Mouse (Mus musculus): Measurements from ENCODE around the gene Nfia.

Gene Nfia

DNA sequence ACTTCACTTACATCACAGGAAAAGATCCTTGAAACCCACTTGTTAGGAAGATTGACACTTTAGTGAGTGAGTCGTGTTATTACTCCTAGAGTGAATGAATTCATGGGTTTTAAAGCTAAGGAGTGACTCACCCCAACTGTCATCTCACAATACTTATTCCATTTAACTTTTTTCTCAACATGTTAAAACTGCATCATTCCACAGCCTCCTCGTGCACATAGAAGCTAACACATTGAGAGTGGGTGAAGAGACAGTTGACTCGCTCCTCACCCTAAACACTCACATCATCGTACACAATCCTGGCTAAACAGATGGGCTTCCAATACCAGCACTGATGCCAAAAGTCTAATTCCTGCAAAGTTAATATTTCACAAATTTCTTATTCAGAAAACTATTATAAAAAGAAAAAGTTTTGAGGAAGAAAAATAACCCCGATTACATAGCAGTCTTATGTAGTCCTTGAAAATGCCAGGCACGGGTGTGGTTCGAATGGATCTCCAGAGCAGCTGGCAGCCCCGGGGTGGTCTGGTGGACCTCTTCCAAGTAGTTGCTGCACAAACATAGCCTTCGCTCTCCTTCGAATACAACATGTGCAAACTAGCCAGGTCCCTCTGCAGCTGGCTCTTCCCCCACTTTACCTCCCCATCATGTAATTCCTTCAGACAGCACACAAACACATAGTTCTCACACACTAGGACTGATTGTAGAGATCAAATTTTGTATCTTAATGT, 178.0 kb downstream of the Nfia start:
- no peak for DNase-seq (ENCODE audit: low spot score)

DNA sequence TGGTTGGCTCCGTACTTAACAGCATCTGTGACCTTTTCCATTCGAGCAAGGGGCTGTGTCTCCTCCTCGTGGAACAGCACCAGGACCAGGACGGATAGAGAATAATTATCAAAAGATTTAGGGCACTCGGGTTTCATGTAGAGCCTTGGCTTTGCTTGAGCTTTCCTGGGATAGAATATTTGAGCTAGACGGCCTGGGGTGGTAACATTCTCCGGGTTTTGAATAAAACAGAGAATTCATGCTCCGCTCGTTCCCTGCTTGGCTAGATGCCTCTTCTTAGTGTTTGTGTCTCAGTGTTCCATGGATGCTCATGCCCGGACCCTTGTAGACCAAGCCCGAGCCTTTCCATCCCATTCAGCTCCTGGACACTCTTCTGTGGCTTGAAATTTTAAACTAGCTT, 181.4 kb downstream of the Nfia start:
- DNase-seq (ENCODE audit: low spot score): no peak

DNA sequence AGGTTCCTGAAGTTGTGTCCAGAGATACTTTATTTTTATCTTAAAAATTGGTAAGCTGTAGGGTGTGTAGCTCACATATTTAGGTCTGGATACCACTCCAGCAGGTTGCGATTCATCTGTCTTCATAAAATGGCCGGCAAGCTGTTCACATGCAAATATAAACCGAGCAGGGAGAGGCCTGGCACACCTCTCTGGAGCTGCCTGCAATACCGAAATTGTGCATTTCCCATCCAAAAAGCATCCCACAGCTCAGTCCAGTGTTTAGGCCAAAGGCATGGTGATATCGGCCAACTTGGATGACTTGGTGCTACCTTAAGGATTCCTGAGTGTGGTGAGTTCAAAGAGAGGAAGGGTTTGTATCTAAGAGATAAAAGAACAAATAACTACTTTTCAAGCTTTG, 185.6 kb downstream of the Nfia start:
- DNase-seq (ENCODE audit: low spot score): no peak

DNA sequence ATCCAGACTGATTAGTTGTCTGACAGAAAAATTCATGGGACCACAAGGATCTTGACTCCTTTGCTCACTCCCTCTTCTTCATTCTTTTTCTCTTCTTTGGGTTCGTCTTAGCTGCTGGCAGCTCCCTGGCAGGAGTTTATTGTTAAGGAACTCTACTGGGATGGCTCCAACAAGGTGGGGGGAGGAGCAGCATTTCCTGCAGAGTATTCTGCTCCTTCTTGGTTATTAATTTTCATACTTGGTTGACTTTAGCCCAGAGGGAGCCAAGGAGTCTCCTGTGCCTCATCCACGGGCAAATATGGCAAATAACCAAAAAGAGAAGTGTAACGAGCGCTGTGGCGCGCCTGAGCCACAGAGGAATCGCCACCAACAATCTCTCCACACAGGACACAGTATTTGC, 190.3 kb downstream of the Nfia start:
- DNase-seq (ENCODE audit: low spot score): no peak

DNA sequence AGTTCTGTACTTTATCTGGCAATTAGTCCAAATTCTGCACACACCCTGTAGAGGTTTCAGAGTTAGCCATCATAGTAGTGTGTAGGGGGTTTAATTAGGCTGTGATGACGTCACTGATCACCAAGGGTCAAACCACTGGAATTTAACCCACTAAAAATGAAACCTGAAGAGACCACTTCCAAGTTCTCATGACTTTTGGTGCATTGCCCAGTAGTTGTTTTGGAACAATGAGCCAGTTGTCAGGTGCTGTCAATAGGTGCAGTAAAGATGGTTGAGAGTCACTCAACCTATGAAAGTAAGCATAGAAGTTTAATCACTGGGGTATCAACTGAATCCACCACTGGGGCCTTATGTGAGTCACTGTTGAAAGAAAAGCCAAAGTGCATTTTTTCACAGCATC, 191.4 kb downstream of the Nfia start:
- no peak for DNase-seq (ENCODE audit: low spot score)

DNA sequence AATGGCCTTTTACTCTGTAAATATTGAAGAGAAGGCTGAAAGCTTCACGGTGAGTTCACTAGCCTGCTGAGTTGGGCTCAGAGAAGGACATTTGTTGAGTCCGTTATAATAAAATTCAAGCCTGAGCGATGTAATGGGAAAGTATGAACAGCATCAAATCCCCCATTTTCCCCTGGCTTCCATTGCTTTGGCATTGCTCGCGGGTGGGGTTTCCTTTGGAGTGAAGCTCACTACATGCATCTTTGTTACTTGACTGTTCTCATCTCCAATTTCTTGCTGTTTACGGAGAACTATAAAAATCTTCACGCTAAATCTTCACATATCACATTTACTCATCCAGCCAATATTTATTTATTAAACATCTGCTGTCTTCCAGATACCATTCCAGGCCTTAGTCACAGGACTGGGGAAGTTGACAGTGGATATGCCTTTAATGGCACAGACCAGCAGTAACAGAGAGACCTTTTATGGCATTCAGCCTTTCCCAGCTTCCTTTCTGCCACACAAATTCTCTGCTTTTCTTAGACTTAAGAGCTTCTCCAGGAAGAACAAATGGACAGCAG, 196.3 kb downstream of the Nfia start:
- DNase-seq (ENCODE audit: low spot score): no peak

DNA sequence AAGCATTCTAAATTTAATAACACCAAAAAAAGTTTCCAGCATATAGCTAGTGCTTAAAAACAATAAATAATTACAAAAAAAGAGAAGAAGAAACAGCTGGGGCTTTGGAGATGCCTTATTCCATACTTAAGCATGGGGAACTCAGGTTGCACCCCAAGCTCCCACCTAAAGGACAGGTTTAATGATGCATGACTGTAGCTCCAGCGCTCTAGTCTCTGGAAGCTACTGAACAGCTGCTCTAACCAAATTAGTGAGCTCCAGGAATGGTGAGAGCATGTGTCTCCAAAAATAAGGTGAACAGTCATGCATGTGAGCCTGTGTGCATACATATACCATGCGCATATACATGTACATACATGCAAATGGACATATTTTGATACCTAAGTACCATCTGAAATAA, 200.5 kb downstream of the Nfia start:
- no peak for DNase-seq (ENCODE audit: low spot score)

DNA sequence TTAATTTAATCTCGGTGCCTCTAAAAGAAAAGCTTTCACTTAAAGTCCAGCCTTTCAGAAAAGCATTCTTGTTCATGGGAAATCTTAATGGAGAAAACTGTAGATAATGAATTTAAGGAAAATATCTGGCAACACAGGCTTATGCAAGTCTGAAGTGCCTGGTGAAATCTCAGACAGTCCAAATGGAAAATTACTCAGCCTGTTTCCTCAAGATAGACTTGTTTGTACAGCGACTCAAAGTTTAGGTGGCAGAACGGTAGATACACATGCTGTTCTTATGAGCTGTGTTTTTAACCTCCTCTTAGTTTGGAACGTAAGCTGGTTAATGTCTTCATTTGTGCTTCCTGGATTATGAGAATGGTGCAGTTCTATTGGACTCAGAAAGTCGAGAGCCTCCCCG, 201.5 kb downstream of the Nfia start:
- no peak for DNase-seq (ENCODE audit: low spot score)

DNA sequence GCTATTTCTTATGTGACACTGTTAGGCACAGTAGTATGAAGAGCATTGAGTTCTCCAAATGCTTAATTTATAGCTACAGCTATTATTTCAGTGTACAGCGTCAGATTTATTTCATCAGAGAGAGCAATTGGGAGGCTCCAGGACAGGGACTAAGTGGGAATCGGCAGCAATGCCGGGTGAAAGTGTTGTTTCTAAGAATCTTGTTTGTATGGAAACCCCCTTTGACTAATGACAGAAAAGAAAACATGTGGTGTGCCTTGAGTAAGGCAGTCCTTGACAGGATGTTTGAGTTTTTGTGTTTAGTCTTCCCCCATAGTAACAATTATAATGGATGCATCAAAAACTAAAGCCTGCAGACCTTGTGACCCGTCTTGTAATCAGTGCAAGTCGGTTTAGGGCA, 204.4 kb downstream of the Nfia start:
- DNase-seq (ENCODE audit: low spot score): no peak

DNA sequence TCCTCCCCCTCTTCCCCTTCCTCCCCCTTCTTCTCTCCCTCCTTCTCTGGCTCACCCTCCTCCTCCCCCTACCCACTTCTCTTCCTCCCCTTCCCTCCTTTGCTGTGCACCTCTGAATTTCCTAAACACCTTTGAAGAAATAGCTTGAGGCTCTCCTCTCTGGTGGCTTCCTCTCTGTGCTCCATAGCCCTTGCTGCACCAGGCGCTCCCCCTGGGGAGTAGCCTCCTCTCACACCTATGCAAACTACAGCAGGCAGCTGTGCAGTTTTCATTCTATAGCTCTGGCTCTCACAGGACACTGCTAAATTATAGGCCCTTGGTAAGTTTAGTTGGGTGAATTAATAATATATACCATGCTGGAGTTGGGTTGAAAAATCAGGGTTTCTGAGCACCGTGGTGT, 211.8 kb downstream of the Nfia start:
- DNase-seq (ENCODE audit: low spot score): no peak

DNA sequence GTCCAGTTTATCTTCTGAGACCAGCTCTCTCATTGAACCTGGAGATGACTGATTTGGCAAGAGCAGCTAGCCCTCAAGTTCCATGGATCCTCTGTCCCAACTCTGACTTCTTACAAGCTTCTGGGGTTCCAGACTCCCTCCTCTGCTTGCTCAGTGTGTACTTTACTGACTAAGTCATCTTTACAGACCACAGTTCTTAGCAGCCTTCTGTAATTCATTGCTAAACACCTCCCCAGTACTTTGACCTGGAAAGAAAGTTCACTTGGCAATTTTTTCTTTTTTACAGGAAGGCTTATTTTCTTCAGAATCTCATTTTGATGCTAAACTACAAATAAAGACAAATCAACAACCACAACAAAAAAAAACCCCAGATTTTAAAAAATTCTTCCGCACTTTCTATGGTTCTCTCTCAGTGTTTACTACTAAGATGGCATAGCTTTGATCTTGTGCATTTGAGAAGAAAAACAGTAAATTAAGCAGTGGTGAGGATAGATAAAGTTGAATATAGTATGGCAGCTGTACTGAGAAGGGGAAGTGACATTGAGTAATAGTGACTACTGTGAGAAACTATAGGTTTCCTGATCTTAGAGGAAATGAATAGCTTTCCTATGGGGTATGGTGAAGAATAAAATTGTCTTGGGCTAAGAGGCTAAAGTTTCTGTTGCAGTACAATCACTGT, 213.7 kb downstream of the Nfia start:
- DNase-seq (ENCODE audit: low spot score): peak; percentile 43

DNA sequence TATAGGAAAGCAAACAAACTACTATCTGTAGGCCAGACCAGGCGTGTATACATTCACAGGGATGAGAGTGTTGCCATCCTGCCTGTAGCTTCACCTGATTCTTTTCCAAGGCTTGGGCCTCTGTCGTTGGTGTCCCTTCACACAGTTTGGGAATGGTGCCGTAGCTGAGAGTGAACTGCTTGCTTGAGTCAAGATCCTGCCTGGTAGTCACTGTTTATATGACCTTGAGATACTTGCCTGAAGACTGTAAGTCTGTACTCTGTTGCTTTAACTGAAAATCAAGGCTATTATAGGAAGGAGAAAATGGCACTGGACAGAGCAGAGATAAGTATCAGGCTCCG, 214.2 kb downstream of the Nfia start:
- DNase-seq (ENCODE audit: low spot score): no peak

DNA sequence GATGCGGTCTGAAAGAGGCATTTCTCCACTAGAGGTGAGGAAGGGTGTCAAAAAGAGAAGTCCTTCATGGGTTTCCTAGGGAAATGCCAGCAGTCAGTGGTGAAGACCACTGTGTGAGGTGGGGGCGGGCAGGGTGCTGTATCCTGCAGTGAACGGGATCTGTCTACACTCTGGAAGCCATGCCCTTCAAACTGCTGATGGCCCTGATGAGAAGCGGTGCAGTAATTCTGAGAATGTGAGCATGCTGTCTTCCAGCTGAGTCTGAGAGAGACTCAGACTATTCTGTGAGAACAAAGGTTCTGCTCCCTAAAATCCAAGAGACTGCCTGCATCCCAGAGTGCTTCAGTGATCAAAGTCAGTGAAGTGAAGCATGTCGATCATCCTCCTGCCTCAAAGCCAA, 216.2 kb downstream of the Nfia start:
- no peak for DNase-seq (ENCODE audit: low spot score)

DNA sequence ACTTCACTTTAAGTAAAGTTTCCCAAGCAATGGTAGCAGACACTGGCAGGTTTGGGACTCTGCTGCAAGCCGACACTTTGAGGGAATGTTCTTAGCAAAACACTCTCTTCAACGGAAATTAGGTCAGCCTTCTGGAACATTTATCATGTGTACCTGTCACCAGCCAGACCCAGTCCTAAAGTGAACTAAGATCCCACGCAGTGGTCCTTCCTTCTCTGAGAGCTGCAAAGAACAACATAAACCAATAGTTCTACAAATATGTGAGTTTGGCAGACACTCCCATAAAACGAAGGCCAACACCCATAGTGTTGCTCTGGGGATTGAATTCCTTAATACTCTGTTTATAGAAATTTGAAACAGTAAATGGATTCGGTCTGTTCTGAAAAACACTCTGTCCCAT, 217.9 kb downstream of the Nfia start:
- peak; percentile 31 for DNase-seq (ENCODE audit: low spot score)

DNA sequence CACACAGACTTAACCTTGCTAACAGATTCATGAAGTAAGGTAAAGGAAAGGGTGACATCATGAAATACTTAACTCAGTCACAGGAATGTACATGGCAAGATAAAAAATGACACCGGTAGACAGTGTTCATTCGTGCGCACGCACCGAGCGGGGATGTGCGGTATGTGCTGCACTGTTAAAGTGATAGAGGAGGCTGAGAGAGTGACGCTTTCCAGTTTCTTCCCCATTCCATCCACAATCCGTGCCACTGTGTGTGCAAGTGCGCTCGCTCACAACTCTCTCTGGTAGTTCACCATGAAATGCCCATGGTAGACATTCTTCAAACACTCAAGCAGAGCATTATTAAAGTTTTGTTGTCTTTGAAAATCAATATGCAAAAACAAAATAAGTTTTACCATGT, 218.9 kb downstream of the Nfia start:
- DNase-seq (ENCODE audit: low spot score): no peak

DNA sequence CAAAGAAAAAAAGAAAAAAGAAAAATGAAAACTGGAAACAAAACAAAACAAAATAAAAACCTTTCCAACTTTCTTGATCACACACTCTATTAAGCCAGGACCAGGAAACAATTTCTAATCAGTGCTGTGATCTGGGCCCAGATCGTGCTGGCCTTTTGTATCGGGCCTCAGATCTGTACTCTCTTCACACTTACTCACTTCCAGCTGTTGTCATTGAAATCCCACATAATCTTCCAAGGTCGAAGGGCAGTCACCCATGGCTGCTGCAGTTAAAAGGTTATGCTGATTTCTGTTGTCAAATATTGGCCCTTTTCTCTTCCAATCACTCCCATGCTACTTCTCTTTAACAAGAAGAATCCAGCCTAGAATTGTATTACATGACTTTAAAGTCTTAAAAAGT, 219.3 kb downstream of the Nfia start:
- no peak for DNase-seq (ENCODE audit: low spot score)

DNA sequence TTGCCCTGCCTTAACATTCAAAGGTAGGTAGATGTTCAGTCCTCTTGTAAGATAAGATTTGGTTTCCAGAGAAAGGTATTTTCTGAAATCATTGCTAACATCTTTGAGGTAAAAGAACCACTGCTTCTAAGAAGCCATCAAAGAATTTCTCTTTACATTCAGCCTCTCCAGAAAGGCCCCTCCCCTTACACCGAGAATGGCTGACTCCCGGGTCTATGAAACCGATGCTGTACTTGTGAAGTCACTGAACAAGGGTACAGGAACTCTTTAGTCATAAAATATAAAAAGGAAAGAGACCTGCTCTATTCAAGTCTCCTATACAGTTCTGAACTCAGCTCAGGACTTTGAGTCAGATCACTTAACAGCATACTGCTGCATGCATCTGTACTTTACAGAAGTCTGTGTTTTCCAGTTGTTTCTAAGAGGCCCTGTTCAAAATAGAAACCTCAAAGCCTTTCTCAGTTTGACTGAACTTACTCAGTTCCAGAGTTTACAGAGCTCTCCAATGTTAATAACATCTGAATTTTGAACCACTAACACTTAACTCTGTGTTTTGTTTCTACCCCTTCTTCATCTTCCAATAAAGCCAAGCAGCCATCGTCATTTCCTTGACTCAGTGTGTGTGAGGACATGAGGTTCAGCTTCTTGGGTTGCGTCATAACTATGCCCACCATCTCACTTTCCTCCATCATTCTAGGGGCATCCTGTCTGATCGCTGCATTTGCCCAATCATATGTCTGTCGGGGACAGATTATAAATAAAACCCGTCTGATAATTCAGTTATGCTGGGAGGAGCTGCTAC, 223.6 kb downstream of the Nfia start:
- DNase-seq (ENCODE audit: low spot score): no peak

DNA sequence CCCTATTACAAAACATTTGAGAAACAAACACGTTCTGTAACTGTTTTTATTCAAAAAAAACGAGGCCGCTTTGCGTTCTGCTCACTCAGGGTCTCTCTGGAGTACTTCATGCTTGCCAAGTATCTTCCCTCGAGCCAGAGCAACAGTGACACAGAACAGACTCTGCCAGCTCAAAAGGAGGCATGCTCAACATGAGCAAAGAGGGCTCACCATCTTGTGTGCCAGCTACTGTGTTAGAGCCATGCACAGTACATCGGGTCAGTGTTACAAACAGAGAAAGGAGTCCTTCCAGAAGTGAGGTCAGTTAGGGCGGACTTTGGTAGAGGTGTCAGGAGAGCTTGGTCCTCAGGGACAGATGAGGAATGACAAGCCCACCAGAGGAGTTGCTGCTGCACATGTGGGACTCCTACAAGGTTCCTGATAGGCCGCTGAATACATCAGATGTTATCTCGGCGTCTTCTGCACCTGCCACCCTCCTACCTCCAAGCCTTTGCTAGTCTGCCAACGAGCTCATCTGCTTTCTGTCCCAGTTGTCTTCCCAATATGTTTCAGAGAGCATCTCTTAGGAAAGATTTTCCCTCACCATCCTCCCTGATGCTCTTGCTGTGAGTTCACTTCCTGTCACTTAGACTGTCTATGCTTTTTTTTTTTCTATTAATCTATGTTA, 224.8 kb downstream of the Nfia start:
- DNase-seq (ENCODE audit: low spot score): no peak

DNA sequence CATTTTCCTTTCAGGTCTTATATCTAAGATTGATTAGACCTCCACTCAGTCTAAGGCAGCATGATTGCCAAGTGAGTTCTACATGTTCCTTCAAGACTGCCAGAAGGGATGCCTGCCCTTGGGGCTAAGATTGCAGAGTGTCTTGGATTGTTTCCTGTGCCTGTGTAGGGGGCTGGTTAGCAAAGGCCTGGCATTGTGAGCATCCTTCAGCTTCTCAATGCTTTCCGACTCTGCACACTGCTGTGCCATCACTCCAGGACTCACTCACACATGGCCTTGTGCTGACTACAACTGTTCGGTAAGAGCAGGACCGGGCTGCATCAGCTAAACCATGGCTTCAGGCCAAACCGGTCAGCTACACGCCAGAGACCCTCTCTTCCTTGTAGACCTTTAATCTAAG, 229.7 kb downstream of the Nfia start:
- DNase-seq (ENCODE audit: low spot score): no peak

DNA sequence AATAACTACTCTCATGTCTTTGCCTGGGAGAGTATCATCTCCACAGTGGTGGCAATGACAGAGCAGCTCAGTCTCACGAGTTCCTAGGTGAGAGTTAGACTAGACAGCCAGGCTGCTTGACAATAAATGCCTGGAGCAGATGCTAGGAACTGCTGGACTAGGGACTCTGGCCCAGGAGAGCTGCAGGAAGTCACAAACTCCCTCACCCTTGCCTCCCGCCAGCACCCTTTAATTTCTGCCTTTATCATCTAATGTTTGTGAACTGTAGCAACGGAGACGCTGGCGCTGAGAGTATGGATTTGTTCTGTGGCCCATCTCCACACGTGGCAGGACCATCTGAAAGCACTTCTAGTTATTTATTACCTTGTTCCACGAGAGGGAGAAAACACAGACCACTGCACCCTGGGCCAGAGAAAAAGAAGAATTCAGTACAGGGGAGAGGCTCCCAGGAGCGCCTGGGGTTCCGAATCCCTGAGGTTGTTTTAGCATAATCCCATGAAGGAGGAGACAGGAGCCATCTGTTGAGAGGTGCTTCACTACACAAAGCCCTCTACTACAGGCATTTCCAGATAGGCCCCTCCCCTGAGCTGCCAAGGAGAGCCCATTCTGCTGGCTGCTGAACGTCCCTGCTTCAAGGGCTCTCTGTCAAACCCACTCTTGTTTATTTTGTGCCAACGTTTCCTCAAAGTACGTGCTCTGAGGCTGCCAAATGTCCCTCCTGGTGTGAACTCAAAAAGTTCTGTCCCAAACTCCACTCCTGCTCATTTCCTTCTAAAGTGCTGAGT, 231.0 kb downstream of the Nfia start:
- peak; percentile 36 for DNase-seq (ENCODE audit: low spot score)

DNA sequence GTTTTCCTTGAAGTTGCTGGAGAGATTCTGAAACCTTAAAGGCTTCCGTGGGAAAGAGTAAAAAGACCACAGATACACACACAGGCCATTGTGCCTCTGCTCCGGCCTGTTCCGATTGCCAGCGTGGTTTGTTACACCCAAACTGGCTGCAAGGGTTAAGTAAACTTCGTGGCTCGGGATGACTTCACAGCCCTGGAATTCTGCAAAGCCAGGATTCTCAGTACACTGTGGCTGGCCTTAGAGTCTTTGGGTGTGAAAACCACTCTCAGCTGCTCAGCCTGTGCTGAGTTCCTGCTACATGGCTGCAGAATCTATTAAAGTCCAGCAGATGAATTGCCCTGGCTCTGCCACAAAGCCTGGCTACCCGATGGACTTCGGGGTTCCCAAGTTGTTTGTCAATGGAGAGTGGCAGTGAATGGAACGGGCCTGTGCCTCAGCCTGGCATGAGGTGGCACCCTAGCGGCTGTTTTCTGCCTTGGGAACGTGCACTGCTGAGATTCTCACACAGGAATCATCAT, 231.6 kb downstream of the Nfia start:
- DNase-seq (ENCODE audit: low spot score): peak; percentile 84
